Mouse (Mus musculus) fat pad, adult 2 months (tissue): Measurements from ENCODE around the gene Kdm5a.

Source experiments
- DNase-seq: peaks from one replicate; pipeline ENCODE4 v3.0.0-alpha.2; 2011; ENCODE audit warnings: low read depth, low spot score; ENCODE audit errors: extremely low read depth

Gene Kdm5a

DNA sequence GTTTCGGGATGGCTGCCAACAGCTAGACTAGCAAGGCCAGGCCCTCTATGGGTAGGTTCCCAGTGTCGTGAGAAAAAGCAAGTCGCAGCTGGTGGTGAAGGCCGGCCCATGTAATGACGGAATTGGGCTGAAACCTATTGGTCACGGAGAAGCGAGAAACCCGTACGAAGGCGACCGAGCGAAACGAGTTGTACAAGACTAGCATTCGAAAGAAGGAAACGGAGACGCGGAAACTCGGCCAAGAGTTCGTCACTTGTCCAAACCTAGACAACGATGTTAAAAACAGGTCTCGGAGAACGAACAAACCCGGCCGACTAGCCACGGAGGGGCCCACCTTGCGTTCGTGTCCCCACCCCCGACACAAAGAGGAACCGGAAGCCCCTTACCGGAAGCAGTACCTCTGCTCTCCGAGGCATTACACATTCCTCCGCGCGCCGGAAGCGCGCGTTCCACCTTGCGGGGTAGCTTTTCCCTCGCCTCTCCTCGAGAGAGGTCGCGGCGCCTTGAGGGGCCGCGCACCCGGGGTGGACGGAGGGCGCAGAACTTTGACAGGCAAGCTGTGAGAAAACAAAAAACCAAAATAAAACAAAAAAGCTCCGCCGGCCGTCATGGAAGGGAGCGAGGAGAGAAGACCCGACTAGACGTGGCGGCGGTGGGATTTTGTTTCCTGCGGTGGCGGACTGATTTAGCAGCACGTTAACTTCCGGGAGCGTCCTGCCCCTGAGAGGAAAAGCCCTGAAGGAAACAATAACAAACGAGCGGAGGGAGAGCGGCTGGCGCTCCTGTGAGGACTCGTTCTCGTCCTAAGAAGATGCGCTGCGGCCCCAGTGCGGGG lies at the start of gene Kdm5a, which contains the start of gene Ccdc77:
Gene Kdm5a, plus strand, starts transcription at position 437 of the 835 bp plus-strand sequence.
Gene Ccdc77, minus strand, starts transcription at position 687 of the 835 bp plus-strand sequence.
- peak; percentile 74 for DNase-seq

DNA sequence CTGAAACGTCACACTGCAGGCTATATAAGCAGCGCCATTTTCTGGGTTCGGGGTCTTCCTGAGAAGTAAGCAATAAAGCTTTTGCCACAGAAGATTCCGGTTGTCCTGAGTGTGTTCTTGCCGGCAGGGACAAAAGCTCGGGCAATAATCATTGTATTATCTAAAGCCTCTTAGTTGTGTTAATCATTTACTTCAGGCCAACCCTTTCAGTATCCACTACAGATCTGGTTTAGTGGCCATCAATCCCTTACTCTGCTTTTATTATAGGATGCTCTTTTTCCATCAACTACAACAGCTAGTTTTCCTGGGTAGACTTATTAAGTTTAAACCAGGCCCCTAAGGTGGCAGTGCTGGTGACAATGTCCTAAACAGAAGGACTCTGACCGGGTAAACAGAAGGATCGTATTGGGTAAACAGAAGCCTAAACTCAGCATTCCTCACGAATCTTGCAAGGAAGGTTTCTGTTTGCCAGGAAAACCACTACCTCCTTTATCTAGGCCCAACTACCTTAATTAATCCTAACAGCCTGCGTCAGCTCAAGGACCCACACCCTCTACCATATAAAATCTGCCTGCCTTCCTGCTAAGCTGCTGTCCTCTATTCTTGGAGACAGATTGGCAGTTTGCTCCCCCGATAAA lies 45.5 kb upstream of the Kdm5a start:
- DNase-seq, result no peak

DNA sequence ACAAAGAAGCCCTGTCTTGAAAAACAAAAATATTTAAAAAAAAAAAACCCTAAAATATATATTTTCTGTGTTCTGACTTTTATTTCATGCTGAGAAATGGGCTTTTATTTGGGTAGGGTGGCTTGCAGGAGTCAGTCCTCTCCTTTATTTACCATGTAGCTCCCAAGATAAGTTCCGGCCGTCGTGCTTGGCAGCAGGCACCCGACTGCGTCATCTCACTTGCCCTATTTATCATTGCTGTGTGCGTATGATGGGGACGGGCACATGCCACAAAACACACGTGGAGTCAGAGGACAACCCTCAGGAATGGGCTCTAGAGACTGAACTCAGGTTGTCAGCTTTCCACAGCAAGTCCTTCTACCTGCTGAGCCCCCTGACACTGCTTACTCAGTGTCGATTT lies 44.8 kb upstream of the Kdm5a start:
- no peak for DNase-seq

- no peak for DNase-seq
Observed at GRCm38 (mm10) chr6:120320369-120320768, 43.6 kb upstream of the Kdm5a start.

DNA sequence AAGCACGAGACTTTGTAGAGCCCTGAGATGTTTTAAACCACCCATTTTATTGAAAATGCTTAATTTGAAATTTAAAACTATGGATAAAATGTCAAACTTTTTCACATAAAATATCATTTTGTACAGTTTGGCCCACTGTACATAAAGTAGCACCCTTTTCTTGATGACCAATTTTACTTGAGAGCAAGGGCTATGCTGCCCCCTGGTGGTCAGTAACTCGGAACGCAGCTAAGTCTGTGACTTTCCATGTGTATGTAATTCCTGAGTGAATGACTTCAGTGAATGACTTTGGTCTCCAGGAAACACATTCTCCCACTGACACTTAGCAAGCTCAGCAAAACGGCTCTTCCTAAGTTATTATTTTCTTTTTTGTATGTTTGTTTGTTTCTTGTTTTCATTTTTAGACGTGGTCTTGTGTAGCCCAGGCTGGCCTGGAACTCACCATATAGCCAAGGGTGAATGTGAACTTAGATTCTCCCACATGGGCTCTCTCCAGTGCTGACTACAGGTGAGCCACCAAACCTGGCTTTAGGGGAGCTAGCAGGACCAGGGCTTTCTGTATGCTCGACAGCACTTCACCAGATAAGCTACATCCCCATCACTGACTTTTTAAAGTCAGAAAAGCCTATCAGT lies 39.5 kb upstream of the Kdm5a start:
- peak; percentile 18 for DNase-seq

DNA sequence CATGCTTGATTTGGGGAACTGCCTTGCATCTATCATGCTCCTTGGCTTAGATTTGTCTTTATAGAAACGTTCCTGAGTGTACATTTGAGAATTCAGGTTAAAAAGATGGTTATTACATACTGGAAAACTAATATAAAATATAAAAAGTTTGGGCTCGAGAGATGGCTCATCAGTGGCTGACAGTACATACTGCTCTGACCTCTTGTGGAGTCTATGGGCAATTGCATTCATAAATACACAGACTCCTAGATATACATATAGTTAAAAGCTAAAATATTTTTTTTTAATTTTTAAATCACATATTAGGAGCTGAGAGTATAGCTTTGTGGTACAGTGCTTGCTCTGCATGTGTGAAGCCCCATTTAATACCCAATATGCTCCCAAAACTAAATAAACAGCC lies 31.6 kb upstream of the Kdm5a start:
- DNase-seq, result no peak

- DNase-seq, result no peak
Observed at GRCm38 (mm10) chr6:120343992-120344391, 19.9 kb upstream of the Kdm5a start.

DNA sequence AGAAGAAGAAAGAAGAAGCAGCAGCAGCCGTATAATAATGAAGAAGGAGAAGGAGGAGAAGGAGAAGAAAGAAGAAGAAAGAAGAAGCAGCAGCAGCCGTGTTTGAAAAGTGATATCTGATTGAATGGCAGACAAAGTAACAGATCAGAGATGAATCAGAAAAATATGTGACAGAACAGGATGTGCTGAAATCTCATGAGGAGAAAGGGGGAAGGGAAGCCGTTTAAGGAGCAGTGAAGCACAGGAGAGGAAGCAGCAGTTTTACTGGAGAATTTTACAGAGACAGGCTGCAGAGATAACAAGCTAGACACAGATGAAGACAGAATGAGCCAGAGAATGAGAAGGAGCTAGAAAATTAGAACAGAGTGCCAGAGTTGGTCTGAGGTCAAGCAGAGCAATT lies 14.9 kb upstream of the Kdm5a start:
- no peak for DNase-seq

DNA sequence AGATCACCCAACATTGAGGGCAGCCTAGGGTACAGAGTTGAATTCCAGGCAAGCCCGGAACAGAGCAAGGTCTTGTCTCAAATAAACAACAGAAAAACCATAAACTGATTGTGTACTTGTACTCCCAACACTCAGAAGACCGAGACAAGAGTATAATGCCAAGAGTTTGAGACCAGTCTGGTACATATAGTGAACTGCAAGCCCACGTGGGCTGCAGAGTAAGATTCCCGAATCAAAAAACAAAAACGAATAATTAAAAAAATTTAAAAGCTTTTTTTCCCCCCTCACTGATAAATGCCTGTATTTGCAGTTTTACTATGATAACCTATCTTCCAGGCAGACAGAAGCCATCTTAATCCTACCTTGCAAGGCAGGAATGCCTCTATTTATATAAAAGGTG lies 7.4 kb upstream of the Kdm5a start:
- DNase-seq, result no peak

DNA sequence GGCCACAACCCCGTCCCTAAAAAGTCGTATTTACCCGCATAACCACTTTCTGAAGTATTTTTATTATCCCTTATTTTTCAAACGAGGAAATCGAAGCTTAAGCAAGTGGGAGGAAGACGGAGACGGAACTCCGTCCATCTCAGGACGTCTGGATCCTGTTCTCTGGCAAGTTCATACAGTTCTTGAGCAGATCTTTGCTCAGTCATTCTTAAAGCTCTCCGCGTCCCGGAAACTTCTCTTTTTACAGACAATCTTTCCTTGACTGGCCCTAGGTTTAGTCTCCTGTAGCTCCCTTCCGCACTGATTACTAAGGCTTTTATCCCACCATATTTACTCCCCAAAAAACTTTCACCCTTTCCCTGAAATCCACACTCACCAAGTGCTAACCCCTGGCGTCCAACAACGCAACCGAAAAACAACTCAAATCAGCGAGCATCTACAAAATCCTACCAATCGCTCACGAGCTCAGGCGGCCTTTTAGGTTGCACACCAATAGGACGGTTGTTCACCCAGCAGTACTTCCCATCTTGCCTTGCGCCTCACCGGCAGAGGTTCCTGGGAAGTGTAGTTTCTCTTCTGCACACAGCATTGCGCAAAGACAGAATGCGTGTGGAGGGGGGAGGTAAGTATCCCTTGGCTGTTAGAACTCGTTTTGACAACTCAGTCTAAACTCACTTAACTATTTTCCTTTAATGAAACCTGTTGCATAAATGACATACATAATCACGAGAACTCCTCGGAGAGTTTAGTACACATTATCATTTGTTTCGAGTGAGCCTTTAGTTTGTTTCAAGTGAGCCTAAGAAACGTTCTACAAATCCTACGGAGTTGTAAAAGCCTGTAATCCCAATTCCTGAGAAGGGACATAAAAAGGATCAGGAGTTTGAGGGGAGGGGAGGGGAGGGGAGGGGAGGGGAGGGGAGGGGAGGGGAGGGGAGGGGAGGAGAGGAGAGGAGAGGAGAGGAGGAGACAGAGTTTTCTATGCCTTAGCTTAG lies 6.7 kb upstream of the Kdm5a start:
- DNase-seq, result peak; percentile 78

GRCm38 (mm10) chr6:120362124-120362523 lies 1.8 kb upstream of the Kdm5a start:
- no peak for DNase-seq

DNA sequence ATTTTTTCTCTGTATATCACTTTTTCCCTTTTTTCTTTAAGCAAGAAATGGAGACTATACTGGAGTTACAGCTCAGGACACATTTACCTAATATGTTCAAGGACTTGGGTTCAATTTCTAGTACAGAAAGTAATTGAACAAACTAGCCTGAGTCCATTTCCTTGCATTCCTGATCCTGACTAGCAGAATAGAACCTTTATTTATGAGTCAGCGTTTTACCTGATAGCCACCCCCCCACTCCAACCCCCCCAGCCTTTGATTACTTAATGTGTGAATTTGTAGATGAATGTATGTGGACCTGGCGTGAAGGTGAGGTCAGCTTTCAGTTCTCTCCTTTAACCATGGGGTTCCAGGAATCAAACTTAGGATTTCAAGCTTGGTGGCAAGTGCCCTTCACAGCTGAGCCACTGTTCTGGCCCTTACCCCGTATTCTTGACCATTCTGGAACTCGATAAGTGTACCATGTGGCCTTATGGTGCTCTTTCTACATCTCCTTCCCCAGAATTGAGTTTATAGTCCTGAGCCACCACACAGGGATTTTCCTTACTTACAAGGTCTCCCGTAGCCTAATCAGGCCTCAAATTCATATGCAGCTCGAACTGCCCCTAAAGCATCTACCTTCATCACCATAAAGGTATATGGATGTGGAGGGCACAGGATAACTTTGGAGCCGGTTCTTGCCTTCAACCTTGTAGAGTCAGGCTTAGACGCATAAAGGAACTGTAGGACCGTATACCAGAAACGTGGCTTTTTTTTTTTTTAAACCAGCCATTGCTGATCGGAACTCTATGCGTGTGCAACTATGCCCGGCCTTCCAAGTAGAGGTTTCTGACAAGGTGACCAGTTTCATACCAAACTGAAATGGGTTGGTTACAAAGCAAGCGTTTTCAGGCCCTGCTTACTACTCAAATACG lies 893 bp upstream of the Kdm5a start:
- DNase-seq, result no peak

DNA sequence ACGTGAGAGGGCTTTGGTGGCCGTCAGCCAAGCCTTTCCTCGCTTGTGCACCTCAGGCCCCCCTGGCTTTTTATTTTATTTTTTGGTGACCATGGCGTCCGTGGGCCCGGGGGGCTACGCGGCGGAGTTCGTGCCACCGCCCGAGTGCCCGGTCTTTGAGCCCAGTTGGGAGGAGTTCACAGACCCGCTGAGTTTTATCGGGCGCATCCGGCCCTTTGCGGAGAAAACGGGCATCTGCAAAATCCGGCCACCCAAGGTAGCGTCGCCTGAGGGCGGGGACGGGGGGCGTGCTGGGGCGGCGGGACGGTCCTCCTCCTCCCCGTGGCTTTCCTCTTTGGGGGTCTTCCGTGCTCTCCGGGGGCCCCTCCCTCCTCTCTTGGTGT lies 590 bp downstream of the Kdm5a start:
- no peak for DNase-seq

DNA sequence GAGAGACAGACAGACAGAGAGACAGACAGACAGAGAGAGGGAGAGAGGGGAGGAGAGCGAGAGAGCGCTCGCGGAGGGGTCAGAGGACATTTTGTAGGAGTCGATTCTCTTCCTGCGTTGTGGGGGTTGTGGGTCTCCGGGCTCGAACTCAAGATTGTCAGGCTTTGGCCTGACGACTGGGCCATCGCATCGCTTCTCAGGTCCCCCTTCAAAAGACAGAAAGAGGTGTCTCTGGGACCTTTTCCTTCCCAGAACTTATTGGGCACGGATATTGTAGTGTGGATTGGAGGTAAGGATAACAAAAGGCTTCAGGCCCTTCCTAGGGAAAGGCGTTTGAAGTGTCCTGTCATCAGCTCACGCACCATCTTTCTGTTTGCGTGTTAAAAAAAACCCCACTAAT lies 1.1 kb downstream of the Kdm5a start:
- no peak for DNase-seq

- DNase-seq, result no peak
Observed at GRCm38 (mm10) chr6:120376736-120377135, 12.8 kb downstream of the Kdm5a start.

DNA sequence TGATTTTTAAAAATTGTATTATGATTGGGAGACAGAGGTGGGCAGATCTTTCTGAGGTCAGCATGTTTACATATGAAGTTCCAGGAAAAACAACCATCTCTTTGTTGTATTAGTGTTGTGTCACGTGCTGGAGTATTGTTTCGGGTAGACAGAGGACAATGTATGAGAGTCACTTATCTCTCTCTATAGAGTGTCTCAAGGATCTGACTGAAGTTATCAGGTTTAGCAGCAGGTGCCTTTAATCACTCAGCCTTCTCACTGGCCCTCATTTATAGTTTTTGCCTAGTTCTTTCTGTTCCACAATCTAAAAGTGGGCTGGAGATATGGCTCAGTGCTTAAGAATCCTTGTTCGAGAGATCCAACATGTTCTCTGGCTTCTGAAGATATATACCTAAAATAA lies 26.1 kb downstream of the Kdm5a start:
- no peak for DNase-seq

DNA sequence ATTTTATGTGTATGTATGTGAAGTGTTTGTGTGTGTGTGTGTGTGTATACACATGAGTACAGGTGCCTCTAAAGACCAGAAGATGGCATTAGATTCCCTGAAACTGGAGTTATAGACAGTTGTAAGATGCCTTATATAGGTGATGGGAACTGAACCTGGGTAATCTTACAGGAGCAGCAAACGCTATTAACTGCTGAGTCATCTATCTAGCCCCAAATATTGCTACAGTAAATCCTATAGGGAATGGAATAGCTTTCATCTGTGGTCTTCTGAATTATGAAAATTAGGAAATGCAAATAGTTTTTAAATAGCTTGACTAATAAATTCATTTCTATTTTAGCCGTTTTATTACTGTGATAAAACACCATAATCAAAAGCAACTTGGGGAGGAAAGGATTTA lies 28.9 kb downstream of the Kdm5a start:
- no peak for DNase-seq

DNA sequence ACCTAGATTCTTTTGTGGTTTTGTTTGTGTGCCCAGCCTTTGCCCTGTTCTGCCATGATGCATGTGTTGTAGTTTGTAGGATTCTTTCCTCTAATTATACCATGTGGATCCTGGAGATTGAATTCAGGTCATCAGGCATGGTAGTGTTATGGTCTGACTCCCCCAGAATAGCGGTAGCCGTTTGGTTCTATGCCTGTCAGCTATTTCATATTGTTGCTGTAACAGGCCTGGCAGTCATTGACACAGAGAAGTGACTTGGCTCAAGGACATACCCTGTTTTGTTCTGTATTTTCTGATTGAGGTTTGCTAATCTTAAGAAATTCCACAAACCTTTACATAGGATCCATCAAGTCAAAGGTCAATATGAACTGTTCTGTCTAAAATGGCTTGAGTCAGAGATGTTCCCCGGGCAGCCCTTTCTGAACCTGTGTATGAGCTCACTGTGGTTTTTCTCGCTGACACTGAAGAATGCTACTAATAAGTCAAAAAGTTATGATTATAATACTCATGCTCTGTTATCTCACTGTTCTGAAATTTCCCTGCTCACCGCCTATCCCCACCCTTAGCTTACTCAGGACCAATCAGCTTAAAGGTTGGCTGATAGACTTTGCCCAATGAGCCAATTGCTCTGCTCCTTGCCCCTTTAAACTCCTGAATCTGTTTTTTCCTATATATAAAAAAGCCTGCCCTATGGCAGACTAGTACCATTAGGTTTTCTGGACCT lies 31.9 kb downstream of the Kdm5a start:
- no peak for DNase-seq

DNA sequence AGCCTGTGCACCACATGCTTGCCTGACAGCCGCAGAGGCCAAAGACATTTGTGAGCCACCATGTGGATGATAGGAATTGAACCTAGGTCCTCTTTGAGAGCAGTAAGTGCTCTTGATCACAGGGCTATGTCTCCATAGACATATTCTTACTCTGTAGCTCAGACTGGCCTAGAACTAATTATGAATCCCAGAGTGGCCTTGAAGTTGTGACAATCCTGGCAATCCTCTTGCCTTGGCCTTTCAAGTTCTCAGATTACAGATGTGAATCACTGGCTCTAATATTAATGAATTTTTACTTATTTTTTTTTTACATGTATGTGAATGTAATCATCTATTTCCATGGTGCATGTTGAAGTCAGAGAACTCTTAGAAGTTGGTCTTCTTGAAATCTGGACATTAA lies 40.0 kb downstream of the Kdm5a start:
- no peak for DNase-seq
